In genomic region chr16:74132833-74133232, GRCm38 (mm10) we compare ENCODE assay signal across 12 mouse cellular contexts.
DNase-seq lines count a peak whose midpoint lies in the region; ATAC-seq and TF ChIP-seq lines count a peak whose summit lies in the region.
"Had no signal": no experiment of that assay in that cellular context is flagged by ENCODE, and none has a peak within 500 bp of the region (broad histone marks: within the 10 kb centered on the region; RNA-seq: fewer than 3 reads in every experiment).

No protein-coding gene starts in this region.

- H3K27me3 ChIP-seq in heart, embryonic 10.5 days (ENCODE audit: insufficient read depth, poor library complexity, severe bottlenecking): no peaks in the 10 kb centered on the region
- no peaks in the 10 kb centered on the region for H3K27me3 ChIP-seq in midbrain, postnatal 0 days (ENCODE audit: insufficient read depth, low read length)
- no peaks in the 10 kb centered on the region for H3K27me3 ChIP-seq in midbrain, embryonic 11.5 days (ENCODE audit: control insufficient read depth, insufficient read depth, low read length)
- no peaks in the 10 kb centered on the region for H3K27me3 ChIP-seq in lung, embryonic 16.5 days (ENCODE audit: control insufficient read depth, insufficient read depth, low read depth, low read length)
- H3K27me3 ChIP-seq: midbrain, embryonic 13.5 days; neural tube, embryonic 12.5 days had no signal

- intact Hi-C loops in heart, postnatal 10 days (cut with DNase I): no loop called here

- DNase-seq in heart, postnatal 10 days: peak; percentile 25 to 27
- DNase-seq in heart, embryonic 10.5 days (ENCODE audit: low spot score): no peak
- DNase-seq in midbrain, postnatal 0 days (ENCODE audit: low spot score): peak; percentile 31
- no peak for DNase-seq in midbrain, embryonic 11.5 days (ENCODE audit: low spot score, missing footprints)
- DNase-seq in ovary, postnatal 36 days (ENCODE audit: low spot score): peak; percentile 44
- DNase-seq in left cerebral cortex, adult 18-20 months (ENCODE audit: low spot score in 2 of 2): no peak
- DNase-seq: forebrain, postnatal 0 days; right cerebral cortex, postnatal 25 days had no signal

- TF ChIP-seq CTCF in midbrain, postnatal 0 days (IDR thresholded peaks at IDR 0.05): no peak

- no peak overlapping the region for H3K4me2 ChIP-seq in midbrain, postnatal 0 days (ENCODE audit: low read depth, low read length, poor library complexity, severe bottlenecking)
- no peak overlapping the region for H3K4me2 ChIP-seq in midbrain, embryonic 11.5 days
- H3K4me2 ChIP-seq in lung, embryonic 16.5 days (ENCODE audit: low read depth, low read length): no peak overlapping the region
- H3K4me2 ChIP-seq: midbrain, embryonic 13.5 days; neural tube, embryonic 12.5 days had no signal

- H3K27ac ChIP-seq in heart, embryonic 10.5 days: no peak overlapping the region
- H3K27ac ChIP-seq in midbrain, postnatal 0 days (ENCODE audit: low read depth, low read length): no peak overlapping the region
- H3K27ac ChIP-seq in midbrain, embryonic 11.5 days (ENCODE audit: low read depth, low read length): no peak overlapping the region
- H3K27ac ChIP-seq in lung, embryonic 16.5 days (ENCODE audit: low read length): no peak overlapping the region
- H3K27ac ChIP-seq: liver, embryonic 14.5 days; midbrain, embryonic 13.5 days; neural tube, embryonic 12.5 days had no signal

- H3K36me3 ChIP-seq in heart, embryonic 10.5 days: no peaks in the 10 kb centered on the region
- H3K36me3 ChIP-seq in midbrain, postnatal 0 days (ENCODE audit: insufficient read depth, low read length): no peaks in the 10 kb centered on the region
- H3K36me3 ChIP-seq in midbrain, embryonic 11.5 days (ENCODE audit: control insufficient read depth, insufficient read depth, low read length): no peaks in the 10 kb centered on the region
- H3K36me3 ChIP-seq in lung, embryonic 16.5 days (ENCODE audit: control insufficient read depth, insufficient read depth, low read length): no peaks in the 10 kb centered on the region
- H3K36me3 ChIP-seq: midbrain, embryonic 13.5 days; neural tube, embryonic 12.5 days had no signal

- WGBS in heart, embryonic 10.5 days: 80% methylated on average over 6 of the region's 6 CpGs
- WGBS in midbrain, postnatal 0 days: 82% methylated on average over 6 of the region's 6 CpGs
- 87% methylated on average over 6 of the region's 6 CpGs for WGBS in midbrain, embryonic 11.5 days
- 42% methylated on average over 6 of the region's 6 CpGs for WGBS in lung, embryonic 16.5 days

- H3K4me3 ChIP-seq in heart, embryonic 10.5 days: no peak overlapping the region
- H3K4me3 ChIP-seq in midbrain, postnatal 0 days (ENCODE audit: low read depth, low read length): no peak overlapping the region
- H3K4me3 ChIP-seq in midbrain, embryonic 11.5 days (ENCODE audit: low read depth, low read length): no peak overlapping the region
- H3K4me3 ChIP-seq in lung, embryonic 16.5 days (ENCODE audit: low read length): 0 out of 2 replicates have a peak overlapping the region, but pooled peaks have one; percentile 12
- H3K4me3 ChIP-seq: midbrain, embryonic 13.5 days; neural tube, embryonic 12.5 days had no signal

- no peaks in the 10 kb centered on the region for H3K9me3 ChIP-seq in heart, embryonic 10.5 days
- no peaks in the 10 kb centered on the region for H3K9me3 ChIP-seq in midbrain, postnatal 0 days (ENCODE audit: low read length)
- H3K9me3 ChIP-seq in midbrain, embryonic 11.5 days (ENCODE audit: control insufficient read depth, low read length): no peaks in the 10 kb centered on the region
- H3K9me3 ChIP-seq in lung, embryonic 16.5 days (ENCODE audit: control insufficient read depth, low read length): no peaks in the 10 kb centered on the region
- H3K9me3 ChIP-seq: midbrain, embryonic 13.5 days; neural tube, embryonic 12.5 days had no signal

- H3K9ac ChIP-seq in midbrain, postnatal 0 days (replicated peaks; ENCODE audit: low read length, poor library complexity, severe bottlenecking): no peak overlapping the region
- no peak overlapping the region for H3K9ac ChIP-seq in midbrain, embryonic 11.5 days (ENCODE audit: low read length)
- no peak overlapping the region for H3K9ac ChIP-seq in lung, embryonic 16.5 days (ENCODE audit: low read length)
- H3K9ac ChIP-seq: forebrain, postnatal 0 days; liver, embryonic 14.5 days; midbrain, embryonic 13.5 days; neural tube, embryonic 12.5 days had no signal

- no peak for ATAC-seq in midbrain, postnatal 0 days (ENCODE audit: low FRiP score)
- ATAC-seq in midbrain, embryonic 11.5 days (ENCODE audit: low FRiP score): no peak
- ATAC-seq in lung, embryonic 16.5 days (ENCODE audit: low read depth): no peak
- ATAC-seq: forebrain, postnatal 0 days; midbrain, embryonic 13.5 days had no signal

- no peaks in the 10 kb centered on the region for H3K4me1 ChIP-seq in heart, embryonic 10.5 days
- H3K4me1 ChIP-seq in midbrain, postnatal 0 days (ENCODE audit: insufficient read depth, low read length): no peaks in the 10 kb centered on the region
- no peaks in the 10 kb centered on the region; the same call in 1 of the 2 replicates for H3K4me1 ChIP-seq in midbrain, embryonic 11.5 days (ENCODE audit: control insufficient read depth, insufficient read depth, low read length)
- H3K4me1 ChIP-seq in lung, embryonic 16.5 days (replicated peaks; ENCODE audit: control insufficient read depth, insufficient read depth, low read length): peaks cover 3% of the 10 kb centered on the region; the same call in 1 of the 2 replicates
- H3K4me1 ChIP-seq: neural tube, embryonic 12.5 days had no signal

Comparison
In these comparisons a context has a peak if more than half of its experiments do, and no peak if none do; other contexts are left out.
1. DNase-seq: peak in heart, postnatal 10 days (2 of 2), midbrain, postnatal 0 days (single experiment) and ovary, postnatal 36 days (single experiment); none in heart, embryonic 10.5 days (single experiment), midbrain, embryonic 11.5 days (single experiment) and left cerebral cortex, adult 18-20 months (0 of 2).